Mouse (Mus musculus) embryonic facial prominence, embryonic 14.5 days (tissue): ENCODE results near the gene Apobec3. TPM values are rescaled to one million over a fixed set of nuclear protein-coding genes. Genes with fewer than 3 reads are reported as not detected.

Source experiments
- ATAC-seq: fragments of 200-750 bp; cut with Nextera tagmentation; 2 replicates; pipeline ENCODE4 v1.8.0; 2017; ENCODE audit warnings: low read depth, moderate number of reproducible peaks, moderate TSS enrichment
- DNase-seq: peaks from one replicate; pipeline ENCODE4 v3.0.0-alpha.2; 2015; ENCODE audit warnings: low spot score
- H3K27ac ChIP-seq: fragments of 300-500 bp; sonication (generic); replicated peaks from 2 replicates; pipeline ENCODE4 v1.5.1; 2014; ENCODE audit warnings: low read depth, mild to moderate bottlenecking, low read length, moderate library complexity
- H3K27me3 ChIP-seq: fragments of 300-500 bp; sonication (generic); replicated peaks from 2 replicates; pipeline ENCODE4 v1.6.1; 2014; ENCODE audit warnings: low read length; ENCODE audit not compliant: control insufficient read depth, insufficient read depth
- H3K36me3 ChIP-seq: fragments of 300-500 bp; sonication (generic); 2 replicates; pipeline ENCODE4 v1.6.1; 2014; ENCODE audit warnings: low read length, mixed read lengths; ENCODE audit not compliant: control insufficient read depth, insufficient read depth
- H3K4me1 ChIP-seq: fragments of 300-500 bp; sonication (generic); 2 replicates; pipeline ENCODE4 v1.6.1; 2014; ENCODE audit warnings: antibody characterized with exemption, low read length; ENCODE audit not compliant: control insufficient read depth, insufficient read depth
- H3K4me2 ChIP-seq: fragments of 300-500 bp; sonication (generic); 2 replicates; pipeline ENCODE4 v1.6.1; 2014; ENCODE audit warnings: low read depth, mild to moderate bottlenecking, low read length, moderate library complexity, mixed read lengths
- H3K4me3 ChIP-seq: fragments of 300-500 bp; sonication (generic); 2 replicates; pipeline ENCODE4 v1.5.1; 2014; ENCODE audit warnings: low read depth, mild to moderate bottlenecking, low read length
- H3K9ac ChIP-seq: fragments of 300-500 bp; sonication (generic); 2 replicates; pipeline ENCODE4 v1.6.1; 2014; ENCODE audit warnings: low read depth, mild to moderate bottlenecking, low read length, moderate library complexity, mixed read lengths
- H3K9me3 ChIP-seq: fragments of 300-500 bp; sonication (generic); 2 replicates; pipeline ENCODE4 v1.6.1; 2016; ENCODE audit warnings: low read length; ENCODE audit not compliant: control insufficient read depth
- WGBS: fragments of 180-500 bp; shearing (Covaris S2); extraction: QIAGEN DNeasy Blood & Tissue Kit; methylation state at CpG from one replicate; pipeline ENCODE4 v1.1.7; 2014; 5-methylcytosine and 5-hydroxymethylcytosine counted together
- polyA plus RNA-seq: library from polyadenylated mRNA; unstranded; fragments of >200 nt; fragmentation: Nextera tagmentation; extraction: Ambion mirVana; gene quantifications from 2 replicates; pipeline ENCODE4 v1.2.1, GENCODE M21; 2014

Gene Apobec3
- polyA plus RNA-seq, 1 experiment from 2014 or later = 17.3 TPM

GRCm38 (mm10) chr15:79927637-79928122, 36.2 kb downstream of the Apobec3 start:
- H3K9ac ChIP-seq = peak overlapping the region; percentile 63
- peaks cover 6% of the 10 kb centered on the region; the same call in 1 of the 2 replicates for H3K4me1 ChIP-seq
- H3K36me3 ChIP-seq = no peaks in the 10 kb centered on the region
- H3K27ac ChIP-seq = peak overlapping the region; percentile 50
- ATAC-seq (peak; percentile 89), DNase-seq (peak; percentile 94)
- H3K9me3 ChIP-seq = no peaks in the 10 kb centered on the region
- peaks cover 10% of the 10 kb centered on the region for H3K27me3 ChIP-seq
- H3K4me3 ChIP-seq = peak overlapping the region; percentile 51
- under 1% methylated on average over 29 of the region's 29 CpGs for WGBS
- peak overlapping the region; percentile 66 for H3K4me2 ChIP-seq

DNA sequence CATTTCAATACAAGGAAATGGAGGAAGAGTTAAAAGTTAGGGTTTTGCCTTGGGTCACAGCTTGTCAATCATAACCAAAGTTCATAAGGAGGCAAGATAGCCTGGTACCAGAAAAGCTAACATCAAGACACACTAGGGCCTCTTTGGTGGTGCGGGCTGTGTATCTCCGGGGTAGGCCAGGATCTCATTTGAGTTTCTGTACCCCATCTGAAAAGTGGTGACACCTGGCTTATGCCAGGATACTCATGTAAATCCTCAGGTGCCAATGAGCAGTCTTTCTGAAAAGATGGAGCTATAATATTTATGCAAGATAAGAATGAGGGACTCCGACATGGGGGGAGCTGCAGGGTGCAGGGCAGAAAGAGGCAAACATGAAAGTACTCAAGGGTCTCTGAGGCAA, 36.9 kb downstream of the Apobec3 start:
- DNase-seq = no peak
- peaks cover 6% of the 10 kb centered on the region; the same call in 1 of the 2 replicates for H3K4me1 ChIP-seq
- H3K9ac ChIP-seq = peak overlapping the region; percentile 63; the same call in 1 of the 2 replicates
- H3K27ac ChIP-seq = peak overlapping the region; percentile 41; the same call in 1 of the 2 replicates
- ATAC-seq = no peak
- H3K27me3 ChIP-seq = peaks cover 17% of the 10 kb centered on the region
- peak overlapping the region; percentile 51; the same call in 1 of the 2 replicates for H3K4me3 ChIP-seq
- peak overlapping the region; percentile 66 for H3K4me2 ChIP-seq
- 88% methylated on average over 3 of the region's 3 CpGs for WGBS
- H3K9me3 ChIP-seq = no peaks in the 10 kb centered on the region
- no peaks in the 10 kb centered on the region for H3K36me3 ChIP-seq

DNA sequence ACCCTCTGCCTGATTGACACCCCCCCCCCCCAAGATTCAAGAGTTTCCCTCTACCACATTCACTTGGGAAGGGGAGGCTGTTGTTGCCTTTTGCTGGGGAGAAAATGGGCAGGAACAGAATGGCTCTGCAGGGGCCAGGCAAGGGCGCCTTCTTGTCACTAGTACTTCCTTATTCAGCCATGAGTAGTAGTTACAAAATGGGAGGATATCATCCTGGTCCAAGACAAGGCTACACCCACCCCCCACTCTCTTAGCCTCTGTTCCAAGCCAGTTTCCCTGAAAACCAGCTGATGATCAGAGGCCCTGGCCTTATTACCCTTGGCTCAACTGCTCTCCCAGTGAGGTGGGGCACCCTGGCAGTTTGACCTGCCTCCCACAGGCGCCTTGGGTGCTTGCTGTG, 37.3 kb downstream of the Apobec3 start:
- 69% methylated on average over 2 of the region's 2 CpGs for WGBS
- Histone ChIP-seq H3K4me1 (peaks cover 6% of the 10 kb centered on the region; the same call in 1 of the 2 replicates), H3K9me3 (no peaks in the 10 kb centered on the region), H3K27ac (no peak overlapping the region), H3K36me3 (no peaks in the 10 kb centered on the region), H3K9ac (no peak overlapping the region), H3K4me3 (no peak overlapping the region), H3K27me3 (peaks cover 21% of the 10 kb centered on the region), H3K4me2 (no peak overlapping the region)
- no peak for ATAC-seq
- no peak for DNase-seq

DNA sequence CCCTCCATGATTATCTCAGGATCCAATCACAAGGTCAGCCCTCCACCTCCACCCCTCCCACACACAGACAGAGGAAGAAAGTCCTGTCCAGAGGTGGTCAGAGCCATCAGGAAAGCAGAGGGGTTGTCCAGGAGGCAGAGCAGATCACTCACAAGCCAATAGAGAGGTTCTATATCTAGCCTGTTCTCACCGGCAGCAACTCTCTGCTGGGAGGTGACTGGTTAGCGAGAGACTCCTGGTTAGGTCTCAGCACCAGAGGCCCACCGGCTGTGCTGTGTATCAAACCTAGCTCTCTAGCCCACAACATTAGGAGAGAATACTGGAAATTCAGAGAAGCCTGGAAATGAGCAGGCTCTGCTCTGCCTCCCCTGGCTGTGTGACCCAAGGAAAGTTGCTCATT, 38.3 kb downstream of the Apobec3 start:
- no peaks in the 10 kb centered on the region for H3K36me3 ChIP-seq
- ATAC-seq = no peak
- no peak for DNase-seq
- peaks cover 12% of the 10 kb centered on the region for H3K4me1 ChIP-seq
- no peaks in the 10 kb centered on the region for H3K9me3 ChIP-seq
- no peak overlapping the region for H3K9ac ChIP-seq
- H3K27me3 ChIP-seq = peaks cover 26% of the 10 kb centered on the region
- H3K27ac ChIP-seq = no peak overlapping the region
- no peak overlapping the region for H3K4me2 ChIP-seq
- no peak overlapping the region for H3K4me3 ChIP-seq
- 80% methylated on average over 3 of the region's 3 CpGs for WGBS

GRCm38 (mm10) chr15:79931496-79932141, 40.2 kb downstream of the Apobec3 start:
- DNase-seq (no peak), ATAC-seq (no peak)
- no peaks in the 10 kb centered on the region for H3K9me3 ChIP-seq
- H3K36me3 ChIP-seq = no peaks in the 10 kb centered on the region
- H3K27me3 ChIP-seq = peaks cover 26% of the 10 kb centered on the region
- no peak overlapping the region for H3K27ac ChIP-seq
- 19% methylated on average over 13 of the region's 13 CpGs for WGBS
- H3K4me1 ChIP-seq = peaks cover 13% of the 10 kb centered on the region
- H3K4me3 ChIP-seq = peak overlapping the region; percentile 64
- peak overlapping the region; percentile 65 for H3K9ac ChIP-seq
- peak overlapping the region; percentile 83 for H3K4me2 ChIP-seq

DNA sequence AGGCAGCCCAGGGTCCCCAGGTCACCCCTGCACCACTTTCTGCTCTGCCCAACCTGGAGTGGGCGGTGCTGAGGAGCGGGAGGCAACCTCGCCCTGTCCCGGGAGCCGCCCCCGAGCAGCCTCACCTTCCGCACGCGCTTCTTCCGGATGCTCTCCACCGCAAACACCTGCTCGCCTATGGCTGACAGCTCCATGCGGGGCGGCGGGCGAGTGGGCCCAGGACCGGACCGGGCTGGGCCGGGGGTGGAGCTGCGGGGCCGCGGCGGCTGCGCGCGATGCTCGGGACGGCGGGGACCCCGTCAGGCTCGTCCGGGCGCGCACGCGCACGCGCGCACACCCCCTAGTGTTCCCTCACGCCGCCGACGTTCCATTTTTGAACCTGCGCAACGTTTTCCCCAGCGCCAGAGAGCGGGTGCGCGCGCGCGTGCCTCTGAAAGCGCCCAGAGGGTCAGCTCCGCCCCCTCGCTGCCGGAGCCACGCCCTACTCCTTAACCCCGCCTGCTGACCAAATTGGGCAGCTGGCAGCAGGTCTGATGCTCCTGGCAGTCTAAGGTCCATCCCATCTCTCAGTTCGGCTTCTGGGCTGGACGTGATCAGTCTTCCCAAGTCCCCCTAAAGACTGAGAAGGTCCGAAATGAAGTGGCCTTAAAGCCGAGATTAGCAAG, 41.0 kb downstream of the Apobec3 start:
- H3K27me3 ChIP-seq = peaks cover 26% of the 10 kb centered on the region
- 0% methylated on average over 8 of the region's 62 CpGs for WGBS
- H3K4me3 ChIP-seq = peak overlapping the region; percentile 64
- peak; percentile 87 for DNase-seq
- H3K4me1 ChIP-seq = peaks cover 7% of the 10 kb centered on the region; the same call in 1 of the 2 replicates
- peak overlapping the region; percentile 83 for H3K4me2 ChIP-seq
- H3K36me3 ChIP-seq = no peaks in the 10 kb centered on the region
- H3K9ac ChIP-seq = peak overlapping the region; percentile 65
- no peak overlapping the region for H3K27ac ChIP-seq
- H3K9me3 ChIP-seq = no peaks in the 10 kb centered on the region
- peak; percentile 41 for ATAC-seq

GRCm38 (mm10) chr15:79933052-79933669, 41.7 kb downstream of the Apobec3 start:
- Histone ChIP-seq H3K27me3 (peaks cover 26% of the 10 kb centered on the region), H3K9me3 (no peaks in the 10 kb centered on the region), H3K4me3 (peak overlapping the region; percentile 64), H3K4me1 (peaks cover 7% of the 10 kb centered on the region; the same call in 1 of the 2 replicates), H3K36me3 (no peaks in the 10 kb centered on the region), H3K4me2 (peak overlapping the region; percentile 83), H3K9ac (no peak overlapping the region), H3K27ac (no peak overlapping the region)
- WGBS = 5% methylated on average over 22 of the region's 22 CpGs
- DNase-seq (no peak), ATAC-seq (no peak)

- Histone ChIP-seq H3K9ac (no peak overlapping the region), H3K27ac (no peak overlapping the region), H3K36me3 (no peaks in the 10 kb centered on the region), H3K9me3 (no peaks in the 10 kb centered on the region), H3K27me3 (peaks cover 26% of the 10 kb centered on the region), H3K4me3 (peak overlapping the region; percentile 22), H3K4me2 (peak overlapping the region; percentile 83), H3K4me1 (peaks cover 7% of the 10 kb centered on the region; the same call in 1 of the 2 replicates)
- WGBS = 1% methylated on average over 22 of the region's 22 CpGs
- ATAC-seq (no peak), DNase-seq (no peak)
Measured at GRCm38 (mm10) chr15:79933670-79934514, 42.4 kb downstream of the Apobec3 start.
